Mouse (Mus musculus): ENCODE measurements at regions not wholly inside any gene's neighbourhood (a gene's known extent, or its start where the extent isn't known, plus 50 kb on each side); places are given as distances from the start of the nearest gene placed in this dataset.

DNA sequence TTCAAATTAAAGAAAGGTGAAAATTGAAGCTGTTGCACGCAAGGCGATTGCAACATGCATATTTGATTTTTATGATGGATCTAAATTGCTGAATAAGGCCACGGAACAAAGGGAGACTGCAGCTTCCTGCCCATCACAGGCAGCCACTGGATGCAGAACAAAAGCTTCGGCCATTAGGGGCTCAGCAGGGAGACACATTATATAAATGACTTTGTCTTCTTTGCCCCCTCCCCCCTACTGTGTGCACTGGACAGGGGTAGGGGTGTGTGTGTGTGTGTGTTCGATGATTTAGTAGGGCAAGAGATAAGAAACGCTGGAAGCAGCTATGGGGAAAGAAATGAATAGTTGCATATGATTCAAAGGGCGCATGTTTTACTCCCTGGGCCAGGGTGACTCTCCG lies 481.2 kb upstream of the Pmfbp1 start:
- DNase-seq (ENCODE audit: low spot score in 2 of 2) = no peak

DNA sequence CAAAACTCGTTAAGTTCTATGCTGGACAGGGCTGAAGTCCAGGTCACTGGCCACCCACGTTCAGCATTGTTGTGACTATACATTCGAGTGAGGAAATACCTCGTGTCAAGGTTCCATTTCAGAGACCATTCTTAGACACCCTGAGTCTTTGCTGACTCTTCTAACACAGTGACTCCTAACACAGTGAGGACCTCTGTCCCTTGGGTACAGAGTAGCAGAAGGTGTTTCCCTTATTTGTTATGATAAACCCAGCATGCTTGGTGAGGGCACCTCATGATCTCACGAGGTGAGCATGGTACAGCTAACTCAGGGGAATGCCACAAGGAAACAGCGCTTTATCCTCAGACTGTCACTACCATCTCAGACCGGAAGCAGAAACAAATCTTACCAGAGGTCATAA lies 480.2 kb upstream of the Pmfbp1 start:
- no peak for DNase-seq (ENCODE audit: low spot score in 2 of 2)

DNA sequence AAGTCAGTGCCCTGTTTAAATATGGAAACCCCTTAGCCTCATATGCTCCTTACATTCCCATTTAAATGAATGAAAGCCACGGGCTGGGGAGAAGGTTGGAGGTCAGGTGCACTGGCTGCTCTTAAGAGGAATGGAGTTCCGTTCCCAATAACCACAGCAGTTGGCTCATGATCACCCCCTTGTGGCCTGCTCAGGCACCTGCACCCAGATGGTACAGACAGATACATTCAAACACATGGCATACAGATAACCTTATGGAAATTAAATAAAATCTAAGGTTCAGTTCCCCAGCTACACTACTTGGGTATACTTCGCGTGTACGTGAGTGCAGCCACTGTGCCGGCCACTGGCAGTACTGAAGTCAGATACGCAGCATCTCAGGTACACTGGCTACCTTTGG lies 479.1 kb upstream of the Pmfbp1 start:
- peak in 1 of 2 experiments; percentile 2 for DNase-seq (ENCODE audit: low spot score in 2 of 2)

DNA sequence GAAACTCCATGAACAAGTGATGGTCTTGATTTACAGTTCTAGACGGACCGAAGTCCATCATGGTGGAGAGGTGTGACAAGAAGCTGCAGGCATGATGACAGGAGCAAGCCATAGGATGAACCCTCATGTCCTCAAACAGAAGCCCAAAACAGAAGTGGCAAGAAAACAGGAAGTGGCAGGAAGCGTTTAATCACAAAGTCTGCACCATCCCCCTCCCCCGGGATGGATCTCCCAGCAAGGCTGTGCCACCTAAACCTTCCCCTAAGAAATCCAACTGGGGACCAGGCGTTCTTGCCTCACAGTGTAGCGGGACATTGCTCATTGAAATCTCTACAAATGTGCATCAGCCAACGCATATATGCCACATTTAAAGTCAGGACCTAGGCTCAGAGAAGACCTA lies 474.3 kb upstream of the Pmfbp1 start:
- no peak for DNase-seq (ENCODE audit: low spot score in 2 of 2)

DNA sequence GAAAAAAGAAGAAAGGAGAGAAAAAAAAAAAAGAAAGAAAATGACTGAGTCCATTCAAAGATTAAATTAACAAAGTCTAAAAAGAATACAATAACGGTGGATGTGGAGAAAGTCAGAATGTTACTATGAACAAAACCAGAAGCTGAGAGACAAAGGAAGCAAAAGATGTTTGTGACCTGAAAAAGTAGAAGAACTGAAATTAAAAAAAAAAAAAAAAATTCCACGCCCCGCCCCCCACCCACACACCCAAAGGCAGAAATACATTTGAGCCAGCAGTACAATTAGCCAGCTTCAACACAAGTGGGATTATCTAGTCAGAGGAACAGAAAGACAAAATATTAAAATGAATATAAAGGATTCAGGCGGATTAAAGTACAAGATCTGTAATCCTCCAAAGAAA lies 473.7 kb upstream of the Pmfbp1 start:
- DNase-seq (ENCODE audit: low spot score in 2 of 2) = no peak

DNA sequence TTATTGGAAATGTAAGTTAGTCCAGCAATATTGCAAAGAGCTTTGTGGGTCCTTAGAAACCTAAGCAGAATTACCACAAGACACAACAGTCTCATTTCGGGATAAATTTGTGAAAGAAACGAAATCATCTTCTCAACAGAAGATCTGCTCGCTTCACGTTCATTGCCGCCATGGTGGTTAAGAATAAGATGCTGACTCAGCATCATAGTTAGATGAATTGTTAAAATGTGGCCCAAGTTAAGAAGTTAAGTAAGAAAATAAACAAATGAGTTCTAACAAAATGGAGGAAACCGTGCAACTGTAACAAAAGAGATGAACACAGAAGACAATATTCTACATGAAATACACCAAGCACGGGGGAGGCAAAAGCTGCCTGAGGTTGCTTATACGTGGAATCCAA lies 465.9 kb upstream of the Pmfbp1 start:
- no peak for DNase-seq (ENCODE audit: low spot score in 2 of 2)

DNA sequence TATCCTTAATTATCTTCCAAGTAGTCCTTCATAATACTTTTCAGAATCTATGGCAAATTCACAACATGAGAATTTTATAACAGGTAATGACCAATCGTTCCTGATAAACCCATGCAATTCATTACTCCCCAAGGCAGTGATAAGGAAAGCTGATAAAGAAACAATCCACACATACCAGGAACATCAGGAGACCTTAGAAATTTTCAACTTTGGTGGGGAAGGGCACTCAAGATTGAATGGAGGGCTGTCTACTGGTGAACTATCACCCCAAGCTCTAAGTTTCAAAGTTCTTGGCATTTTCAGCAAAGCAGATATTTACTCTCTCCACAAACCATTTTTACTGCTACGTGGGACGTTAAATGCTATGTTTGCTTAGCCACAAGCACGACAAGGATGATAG lies 440.2 kb upstream of the Pmfbp1 start:
- DNase-seq (ENCODE audit: low spot score in 2 of 2) = no peak

DNA sequence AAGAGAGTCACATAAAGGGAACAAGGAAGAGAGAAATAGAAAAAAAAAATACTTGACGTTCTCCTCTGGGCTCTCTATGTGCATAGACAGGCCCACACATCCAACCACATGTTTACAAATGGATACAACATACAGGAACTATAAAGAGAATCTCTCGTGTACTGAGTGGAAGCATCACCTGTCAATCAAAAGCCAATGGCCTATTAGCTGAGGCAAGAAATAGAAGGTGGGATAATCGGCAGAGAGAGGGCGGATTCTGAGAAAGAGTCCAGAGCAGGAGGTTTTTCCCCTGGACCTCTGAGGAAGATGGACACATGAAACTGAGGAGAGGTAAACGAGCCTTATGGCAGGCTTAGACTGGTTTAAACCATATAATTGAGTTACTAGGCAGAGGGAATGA lies 434.7 kb upstream of the Pmfbp1 start:
- no peak for DNase-seq (ENCODE audit: low spot score in 2 of 2)

DNA sequence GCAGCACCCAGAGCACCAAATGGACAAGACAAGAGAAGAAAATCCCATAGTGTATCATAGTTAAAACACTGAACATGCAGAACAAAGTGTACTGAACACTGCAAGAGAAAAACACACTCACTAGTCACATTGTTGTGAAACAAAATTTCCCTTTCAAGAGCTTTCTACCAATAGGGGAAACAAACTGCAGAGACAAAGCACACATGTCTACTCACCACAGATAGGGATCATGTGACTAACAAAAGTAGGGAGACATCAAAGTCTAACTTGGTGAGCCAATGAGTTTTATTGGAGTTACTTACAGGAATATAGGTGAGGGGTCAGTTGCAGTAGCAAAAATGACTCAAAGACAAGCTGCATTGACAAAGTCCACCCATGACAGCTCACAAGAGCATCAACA lies 431.5 kb upstream of the Pmfbp1 start:
- DNase-seq (ENCODE audit: low spot score in 2 of 2) = no peak

DNA sequence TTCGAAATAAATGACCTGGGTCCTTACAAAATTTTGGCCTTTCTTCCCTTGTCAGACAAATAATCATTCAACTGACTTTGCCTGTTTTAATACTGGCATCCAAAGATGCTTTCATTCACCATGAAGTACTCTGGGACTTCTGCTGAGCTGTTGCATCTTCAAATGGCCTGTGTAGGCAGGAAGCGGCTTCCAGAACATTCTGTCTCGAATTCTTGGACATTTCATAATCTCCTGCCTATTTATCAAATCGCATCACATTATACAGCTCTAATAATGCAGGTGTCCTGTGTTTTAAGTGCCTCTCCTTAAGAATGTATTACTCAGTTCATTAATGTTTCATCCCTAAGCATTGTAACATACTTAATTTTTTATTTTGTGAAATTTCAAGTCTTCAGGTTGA lies 420.1 kb upstream of the Pmfbp1 start:
- no peak for DNase-seq (ENCODE audit: low spot score in 2 of 2)

DNA sequence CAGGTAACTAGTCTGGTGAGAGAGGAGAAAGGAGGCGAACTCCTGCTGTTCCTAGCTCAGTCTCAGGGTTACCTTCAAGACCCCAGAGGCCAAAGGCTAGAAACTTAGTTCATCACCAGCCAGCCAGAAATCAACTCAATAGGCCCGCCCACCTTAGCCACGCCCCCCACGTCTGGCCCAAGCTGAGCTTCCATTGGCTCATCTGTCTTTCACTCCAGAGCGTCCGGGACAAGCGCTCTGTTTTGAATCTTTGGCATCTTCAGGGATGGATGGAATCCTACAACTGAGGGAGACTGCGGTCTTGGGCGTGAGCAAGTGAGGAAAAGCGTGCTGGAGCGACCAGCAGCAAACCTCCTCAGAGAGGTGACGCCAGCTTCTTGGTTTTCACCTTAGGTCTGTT lies 418.8 kb upstream of the Pmfbp1 start:
- DNase-seq (ENCODE audit: low spot score in 2 of 2) = no peak

DNA sequence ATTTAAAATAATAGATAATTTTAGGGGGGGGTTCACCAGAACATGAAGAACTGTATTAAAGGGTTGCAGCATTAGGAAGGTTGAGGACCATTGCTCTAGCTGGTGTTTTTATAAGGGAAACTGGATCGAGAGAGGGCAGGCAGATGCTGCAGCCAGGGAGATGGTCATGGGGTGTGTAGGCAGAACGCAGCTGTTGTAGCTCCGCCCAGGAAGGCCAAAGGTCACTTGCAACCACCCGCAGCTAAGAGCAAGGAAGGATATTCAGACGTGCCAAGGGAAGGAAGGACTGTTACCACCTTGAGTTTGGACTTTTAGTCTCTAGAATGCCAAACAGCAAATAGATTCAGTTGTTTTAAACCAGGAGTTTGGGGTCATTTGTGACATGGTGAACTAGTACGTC lies 414.6 kb upstream of the Pmfbp1 start:
- no peak for DNase-seq (ENCODE audit: low spot score in 2 of 2)

DNA sequence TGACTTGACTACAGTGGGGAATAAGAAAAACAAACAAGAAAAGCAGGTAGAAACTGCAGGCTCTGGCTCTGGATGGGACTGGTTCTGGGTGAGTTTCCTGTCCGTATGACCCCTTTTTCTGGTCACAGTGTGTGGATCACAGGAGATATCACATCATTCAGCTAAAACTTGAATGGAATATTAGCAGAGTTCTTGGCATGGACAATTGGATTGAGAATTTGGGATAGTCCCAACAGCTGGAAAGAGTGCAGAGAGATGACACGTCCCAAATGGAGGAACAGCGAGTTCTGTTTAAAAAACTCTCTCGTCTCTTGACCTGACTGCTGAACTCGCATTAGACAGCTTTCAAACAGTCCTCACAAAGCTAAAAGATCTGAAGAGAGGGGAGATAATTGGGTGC lies 412.5 kb upstream of the Pmfbp1 start:
- no peak for DNase-seq (ENCODE audit: low spot score in 2 of 2)

DNA sequence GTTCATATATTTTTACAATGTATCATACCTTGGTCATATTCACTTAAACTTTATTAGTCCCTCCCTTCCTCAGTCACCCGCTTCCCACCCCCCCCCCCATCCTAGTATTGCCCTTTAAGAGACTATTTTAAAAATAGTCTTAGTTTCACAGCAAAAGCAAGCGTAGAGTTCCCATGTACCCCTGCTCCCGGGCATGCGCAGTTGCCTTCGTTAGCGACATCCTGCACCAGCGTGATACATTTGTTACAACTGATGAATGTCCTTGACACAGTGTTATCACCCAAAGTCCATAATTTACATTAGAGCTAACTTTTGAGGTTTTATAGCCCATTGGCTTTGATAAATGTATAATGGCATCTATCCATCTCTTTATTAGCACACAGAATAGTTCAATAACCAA lies 408.7 kb upstream of the Pmfbp1 start:
- no peak for DNase-seq (ENCODE audit: low spot score in 2 of 2)

DNA sequence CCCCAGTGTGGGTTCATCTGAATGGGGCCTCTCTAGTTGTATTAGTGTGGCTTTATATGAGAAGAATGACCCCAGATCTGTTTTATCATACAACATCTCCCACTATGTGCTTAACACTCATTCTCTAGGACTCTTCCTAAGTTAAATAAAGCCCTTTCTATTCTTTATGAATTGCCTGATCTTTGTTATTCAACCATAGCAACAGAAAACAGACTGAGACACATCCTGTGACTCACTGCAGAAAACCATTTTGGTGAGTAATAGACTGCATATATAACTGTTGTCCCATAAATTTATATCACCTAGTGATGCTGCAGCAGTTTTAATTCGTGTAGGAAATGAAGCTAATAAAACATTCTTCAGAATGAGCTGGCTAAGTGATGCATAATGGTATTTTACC lies 406.0 kb upstream of the Pmfbp1 start:
- no peak for DNase-seq (ENCODE audit: low spot score in 2 of 2)

DNA sequence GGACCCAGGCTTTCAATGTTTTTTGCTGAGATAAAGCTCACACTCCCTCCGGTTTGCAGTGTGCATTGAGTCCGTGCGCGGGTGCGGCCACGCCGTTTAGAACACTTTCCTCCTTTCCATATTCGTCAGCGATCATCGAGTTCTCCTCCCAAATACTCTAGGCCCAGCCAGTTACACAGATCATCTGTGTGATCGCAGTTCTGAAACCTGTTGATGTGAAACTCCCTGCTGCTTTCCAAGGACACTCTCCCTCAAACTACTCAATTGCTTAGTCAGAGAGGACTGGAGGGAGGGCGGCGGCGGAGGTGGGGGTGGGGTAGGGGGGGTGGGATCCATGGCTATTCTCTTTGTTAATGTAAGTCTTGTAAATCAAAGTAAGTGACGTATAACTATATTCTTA lies 394.2 kb upstream of the Pmfbp1 start:
- no peak for DNase-seq (ENCODE audit: low spot score in 2 of 2)

DNA sequence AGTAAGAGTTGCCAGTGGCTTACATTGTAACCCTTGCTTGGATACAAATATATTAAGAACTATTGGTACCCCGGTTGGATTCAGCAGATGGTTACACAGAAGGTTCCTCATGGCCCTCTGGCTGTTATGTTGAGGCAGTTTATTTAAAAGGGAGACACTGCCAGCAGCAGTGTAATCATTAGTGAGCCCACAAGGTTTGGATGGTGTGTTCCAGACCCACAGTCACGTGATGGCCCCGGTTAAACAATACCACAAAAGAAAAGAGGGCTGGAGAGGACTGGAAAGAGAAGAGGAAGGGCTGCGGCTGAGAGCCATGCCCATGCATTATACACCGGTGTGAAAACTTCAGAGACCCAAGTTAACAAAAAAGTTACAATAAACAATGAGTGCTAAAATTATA lies 392.4 kb upstream of the Pmfbp1 start:
- no peak for DNase-seq (ENCODE audit: low spot score in 2 of 2)

DNA sequence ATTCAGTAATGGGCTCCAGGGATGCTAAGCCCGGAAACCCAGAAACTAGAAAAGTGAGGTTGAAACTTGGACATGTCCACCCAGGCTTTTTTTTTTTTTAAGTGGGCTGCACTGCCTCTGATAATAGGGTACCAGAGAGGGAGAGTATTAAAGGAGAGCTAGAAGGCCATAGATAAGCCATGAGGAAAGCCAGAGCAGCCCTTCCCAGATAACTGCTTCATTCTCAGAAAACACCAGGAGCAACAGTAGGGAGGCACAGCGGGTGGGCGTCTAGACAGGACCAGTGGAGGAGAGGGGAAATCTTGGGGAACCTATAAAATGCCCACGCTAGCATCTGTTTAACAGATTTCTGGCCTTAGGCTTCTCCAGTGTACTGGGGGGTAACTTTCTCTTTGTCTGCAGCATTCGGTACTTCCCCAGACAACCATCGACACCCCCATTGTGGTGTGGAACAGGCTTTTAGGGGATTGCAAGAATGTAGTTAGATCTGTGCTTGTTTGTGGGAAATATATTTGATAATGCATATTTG lies 389.0 kb upstream of the Pmfbp1 start:
- DNase-seq (ENCODE audit: low spot score in 2 of 2) = no peak

DNA sequence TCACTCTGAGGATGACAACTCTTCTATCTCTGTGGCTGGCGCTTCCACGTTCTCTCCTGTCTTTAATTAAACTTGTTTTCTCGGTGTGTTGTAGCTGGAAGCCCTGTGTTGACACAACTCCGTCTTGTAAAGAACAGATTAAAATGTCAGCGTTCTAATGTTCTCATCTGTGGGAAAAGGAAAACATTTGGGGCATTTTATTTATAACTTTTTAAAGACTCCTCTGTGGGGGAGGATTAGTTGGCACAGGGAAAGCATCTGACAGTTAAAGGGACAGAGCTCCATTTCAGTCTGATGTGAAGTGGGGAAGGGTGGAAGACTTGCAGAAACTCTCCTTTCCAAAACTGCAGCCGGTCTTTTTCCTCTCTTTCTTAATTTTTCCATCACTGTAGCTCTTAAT lies 388.1 kb upstream of the Pmfbp1 start:
- DNase-seq (ENCODE audit: low spot score in 2 of 2) = peak; percentile 1 to 9

DNA sequence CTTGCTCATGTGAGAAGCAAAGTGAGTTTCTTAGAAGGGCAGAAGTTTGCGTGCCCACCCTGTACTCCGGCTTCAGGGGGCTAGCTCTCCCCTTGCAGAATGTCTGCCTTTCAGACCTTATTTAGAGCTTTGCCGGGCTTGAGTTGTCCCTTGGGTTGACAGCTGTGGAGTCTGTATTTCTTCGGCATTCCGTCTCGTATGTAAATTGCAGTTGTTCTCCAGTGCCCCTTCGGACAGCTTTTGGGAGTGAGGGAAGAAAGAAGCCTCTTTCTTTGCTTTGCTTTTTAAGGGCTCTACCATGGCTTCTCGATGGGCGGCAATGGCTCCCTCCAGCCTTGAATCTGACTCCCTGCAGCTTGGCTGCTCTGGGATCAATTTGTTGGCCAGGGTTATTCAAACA lies 386.9 kb upstream of the Pmfbp1 start:
- DNase-seq (ENCODE audit: low spot score in 2 of 2) = no peak

DNA sequence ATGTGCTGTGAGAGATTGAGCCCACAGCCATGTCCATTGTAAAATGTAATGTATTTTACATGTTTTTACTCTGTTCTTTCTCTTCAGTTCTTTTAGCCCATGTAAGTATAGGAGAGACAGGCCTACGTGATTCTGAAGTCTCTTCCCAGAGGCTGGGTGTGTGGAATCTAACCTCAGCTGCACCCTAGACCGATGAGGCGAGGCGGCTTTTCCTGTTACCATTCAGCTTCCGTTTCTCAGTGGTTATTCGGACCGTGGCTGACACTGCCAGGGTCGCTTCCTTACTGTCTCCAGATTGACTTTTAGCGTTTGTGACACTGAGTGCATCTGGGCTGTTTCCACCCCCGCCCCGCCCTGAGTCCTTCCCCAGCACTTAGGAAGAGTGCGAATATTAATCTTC lies 386.1 kb upstream of the Pmfbp1 start:
- DNase-seq (ENCODE audit: low spot score in 2 of 2) = no peak

DNA sequence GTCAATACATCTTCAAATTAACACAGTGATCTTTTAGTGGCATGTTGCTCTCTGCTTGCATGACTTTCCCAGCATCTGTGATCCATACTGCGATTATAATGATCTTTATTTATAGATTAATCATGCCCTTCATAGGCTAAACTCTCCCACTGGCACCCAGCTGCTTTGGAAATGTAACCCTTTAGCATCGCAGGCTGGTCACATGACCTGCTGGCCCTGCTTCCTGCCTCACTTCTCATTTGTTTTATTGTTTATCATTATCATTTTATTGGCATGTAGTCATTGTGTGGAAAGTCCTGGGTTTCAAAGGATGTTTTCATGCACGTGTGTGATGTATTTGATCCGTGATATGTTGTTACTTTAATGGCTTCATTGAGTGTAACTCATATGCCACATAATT lies 384.4 kb upstream of the Pmfbp1 start:
- DNase-seq (ENCODE audit: low spot score in 2 of 2) = no peak

DNA sequence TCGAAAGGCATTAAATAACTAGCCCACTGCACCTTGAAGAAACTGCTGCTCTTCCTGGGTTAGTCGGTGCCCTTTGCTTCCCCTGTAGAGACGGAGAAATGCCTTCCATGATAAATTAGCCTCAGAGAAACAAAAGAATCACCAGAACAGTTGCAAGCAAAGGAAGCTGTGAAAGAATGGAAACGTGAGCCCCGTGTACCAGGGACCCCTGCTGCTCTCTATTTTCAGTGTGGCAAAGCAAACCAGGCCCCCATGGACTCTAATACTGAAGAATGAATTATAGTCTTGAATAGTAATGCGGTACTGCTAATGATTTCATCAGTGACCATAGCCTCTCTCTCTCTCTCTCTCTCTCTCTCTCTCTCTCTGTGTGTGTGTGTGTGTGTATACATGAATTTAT lies 372.1 kb upstream of the Pmfbp1 start:
- DNase-seq (ENCODE audit: low spot score in 2 of 2) = no peak

DNA sequence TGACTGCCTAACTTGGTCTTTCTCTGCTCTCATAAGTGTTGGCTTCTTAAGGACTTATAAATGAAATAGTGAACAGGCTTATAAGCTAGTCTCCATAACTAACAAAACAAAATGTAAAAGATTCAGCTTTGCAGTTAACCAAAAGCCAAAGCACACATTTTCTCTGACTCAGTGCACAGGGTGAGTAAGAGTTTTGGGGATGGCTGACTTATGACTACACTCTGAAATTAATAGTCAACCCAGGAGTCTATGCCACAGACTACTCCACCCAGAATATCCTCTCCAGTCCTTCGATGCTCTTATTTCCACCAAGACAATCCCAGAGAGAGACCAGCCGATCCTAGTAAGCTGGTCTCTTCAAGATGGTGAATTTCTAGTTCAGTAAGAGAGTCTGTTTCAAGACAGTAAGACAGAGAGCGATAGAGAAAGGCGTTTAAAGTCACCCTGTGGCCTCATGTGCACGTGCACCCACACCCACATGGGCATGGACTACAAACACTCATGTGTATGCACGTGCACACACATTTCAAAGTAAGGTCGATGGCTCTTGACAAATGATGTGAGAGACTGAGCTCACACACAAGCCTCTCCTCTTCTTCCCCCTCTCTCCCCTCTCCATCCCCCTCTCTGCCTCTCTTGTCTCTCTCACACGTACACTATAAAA lies 351.2 kb upstream of the Pmfbp1 start:
- DNase-seq (ENCODE audit: low spot score in 2 of 2) = no peak

Data from frontal cortex, postnatal 36 days (tissue).